Mouse (Mus musculus): ENCODE results near the gene Pth2. TPM values are rescaled to one million over a fixed set of nuclear protein-coding genes. Genes with fewer than 3 reads are reported as not detected.

The Pth2 gene
- total RNA-seq (2021), result not detected
- long read RNA-seq, experiment 1, result 0 reads
- long read RNA-seq, experiment 2, result 0 reads

GRCm38 (mm10) chr7:45180896-45181477 is at the start of gene Pth2:
Gene Pth2 (plus strand): TSS chr7:45180995.
- intact Hi-C loops (cut with DNase I), result no loop called here
- DNase-seq (ENCODE audit: extremely low spot score in 1 of 2, low spot score in 2 of 2), result no peak
- no peak for TF ChIP-seq CTCF (IDR thresholded peaks at IDR 0.05)
- Histone ChIP-seq H3K27ac (no peak within 1 kb of the TSS), H3K4me3 (no peak within 1 kb of the TSS)

GRCm38 (mm10) chr7:45131850-45132249 is 48.9 kb upstream of the Pth2 start:
- intact Hi-C loops (cut with DNase I), result no loop called here
- no peak overlapping the region for H3K4me3 ChIP-seq
- DNase-seq (ENCODE audit: extremely low spot score in 1 of 2, low spot score in 2 of 2), result no peak
- no peak overlapping the region for H3K27ac ChIP-seq
- TF ChIP-seq CTCF (IDR thresholded peaks at IDR 0.05), result no peak

GRCm38 (mm10) chr7:45133446-45134159 is 47.2 kb upstream of the Pth2 start:
- no peak overlapping the region for H3K27ac ChIP-seq
- peak; percentile 25 for TF ChIP-seq CTCF (IDR thresholded peaks at IDR 0.05)
- intact Hi-C loops (cut with DNase I), result no loop called here

GRCm38 (mm10) chr7:45134544-45135026 is 46.2 kb upstream of the Pth2 start:
- DNase-seq (ENCODE audit: extremely low spot score in 1 of 2, low spot score in 2 of 2), result no peak
- intact Hi-C loops (cut with DNase I), result no loop called here
- TF ChIP-seq CTCF (IDR thresholded peaks at IDR 0.05), result no peak
- Histone ChIP-seq H3K27ac (no peak overlapping the region), H3K4me3 (no peak overlapping the region)

More at GRCm38 (mm10) chr7:45133446-45134159, 47.2 kb upstream of the Pth2 start:
- no peak for DNase-seq (ENCODE audit: extremely low spot score in 1 of 2, low spot score in 2 of 2)
- no peak overlapping the region for H3K4me3 ChIP-seq

DNA sequence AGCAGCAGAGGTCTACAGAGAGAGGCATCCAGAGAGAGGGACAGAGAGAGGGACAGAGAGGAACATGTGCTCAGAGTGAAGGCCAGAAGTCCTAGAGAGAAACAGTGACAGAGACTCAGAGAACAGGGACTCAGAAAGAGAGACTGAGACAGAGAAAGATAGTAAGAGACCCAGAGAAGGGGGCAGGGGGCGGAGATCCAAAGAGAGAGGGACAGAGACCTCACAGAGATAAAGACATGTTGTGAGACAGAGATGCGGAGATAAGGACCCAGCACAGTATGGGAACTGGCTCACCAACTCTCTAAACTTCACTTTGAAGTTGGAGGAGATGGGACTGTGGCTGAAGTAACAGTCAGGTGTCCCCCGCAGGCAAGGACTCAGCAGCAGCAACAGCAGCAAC is 45.4 kb upstream of the Pth2 start:
- intact Hi-C loops (cut with DNase I), result no loop called here
- H3K4me3 ChIP-seq, result peak overlapping the region; percentile 64; the same call in 1 of the 2 replicates
- no peak for TF ChIP-seq CTCF (IDR thresholded peaks at IDR 0.05)
- no peak for DNase-seq (ENCODE audit: extremely low spot score in 1 of 2, low spot score in 2 of 2)
- no peak overlapping the region for H3K27ac ChIP-seq

- no peak; the same call in none of the 2 replicates for TF ChIP-seq CTCF (IDR thresholded peaks at IDR 0.05)
- peak; percentile 87 to 90 for DNase-seq (ENCODE audit: extremely low spot score in 1 of 2, low spot score in 2 of 2)
- Histone ChIP-seq H3K27ac (peak within 1 kb of the TSS; percentile 83), H3K4me3 (peak within 1 kb of the TSS; percentile 64)
- intact Hi-C loops (cut with DNase I), result loop anchor here (1.0 kb wide), 1 partner anchor 57 kb away; no protein-coding TSS in a partner anchor
These were observed 44.7 kb upstream of the Pth2 start, which contains the start of the genes Gm45713 and Flt3l for GRCm38 (mm10) chr7:45135993-45136567. Gene Gm45713 (minus strand): TSS chr7:45136231. Gene Flt3l (minus strand): TSS chr7:45136432.

- H3K27ac ChIP-seq, result no peak overlapping the region
- DNase-seq (ENCODE audit: extremely low spot score in 1 of 2, low spot score in 2 of 2), result no peak
- H3K4me3 ChIP-seq, result no peak overlapping the region
- intact Hi-C loops (cut with DNase I), result no loop called here
- TF ChIP-seq CTCF (IDR thresholded peaks at IDR 0.05), result no peak
These were observed 43.4 kb upstream of the Pth2 start for GRCm38 (mm10) chr7:45137171-45138006.

DNA sequence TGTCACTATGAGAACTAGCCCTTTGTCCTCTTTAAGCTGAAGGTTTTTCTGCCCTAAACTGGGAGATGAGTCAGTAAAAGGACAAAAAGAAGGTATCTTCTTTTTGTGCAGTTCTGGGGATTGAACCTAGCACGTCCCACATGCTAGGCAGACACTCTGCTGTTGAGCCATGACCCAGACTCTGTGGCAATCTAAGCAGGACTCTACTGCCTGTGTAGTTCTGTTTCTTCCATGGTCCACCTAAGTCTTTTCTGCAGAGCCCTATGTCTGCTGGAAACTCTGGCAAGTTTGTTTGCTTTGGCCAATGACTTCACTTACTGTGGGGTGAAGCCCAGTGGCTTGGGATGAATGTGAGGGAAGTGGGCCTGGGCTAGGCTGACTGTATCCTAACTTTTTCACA is 42.4 kb upstream of the Pth2 start:
- intact Hi-C loops (cut with DNase I), result no loop called here
- DNase-seq (ENCODE audit: extremely low spot score in 1 of 2, low spot score in 2 of 2), result no peak
- Histone ChIP-seq H3K4me3 (no peak overlapping the region), H3K27ac (no peak overlapping the region)
- no peak for TF ChIP-seq CTCF (IDR thresholded peaks at IDR 0.05)

DNA sequence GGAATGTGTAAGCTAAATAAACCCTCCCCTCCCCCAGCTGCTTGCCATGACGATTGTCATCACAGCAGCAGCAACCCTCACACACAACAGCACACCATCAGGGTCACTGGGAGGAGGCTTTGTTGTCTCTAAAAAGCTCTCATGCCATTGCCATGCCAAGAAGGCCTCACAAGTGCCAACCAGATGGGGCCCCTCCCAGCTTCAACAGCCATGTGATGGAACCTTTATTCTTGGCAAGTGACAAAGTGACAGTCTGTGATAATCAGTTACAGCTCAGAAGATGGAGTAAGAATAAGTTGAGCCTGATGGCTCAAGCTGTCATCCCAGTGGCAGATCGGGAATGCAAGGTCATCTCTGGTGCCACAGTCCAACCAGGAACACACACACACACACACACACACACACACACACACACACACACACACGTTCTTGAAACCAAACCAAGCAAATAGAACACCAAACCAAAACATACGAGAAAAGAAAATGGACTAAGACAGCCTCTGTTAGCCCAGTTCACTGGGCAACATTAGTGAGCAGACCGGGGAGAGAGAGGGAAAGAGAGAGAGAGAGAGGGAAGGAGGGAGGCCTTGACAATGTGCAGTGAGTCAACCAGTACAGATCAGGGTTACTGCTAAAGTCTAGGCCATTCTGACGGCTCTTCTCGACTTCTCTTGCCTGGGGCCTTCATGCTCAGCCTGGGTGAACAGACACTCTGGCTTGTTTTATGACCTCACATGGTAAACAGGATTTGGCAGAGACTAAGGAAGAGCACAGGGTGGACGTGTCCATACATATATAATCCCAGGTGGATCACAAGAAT is 40.7 kb upstream of the Pth2 start:
- H3K4me3 ChIP-seq, result no peak overlapping the region
- no peak for DNase-seq (ENCODE audit: extremely low spot score in 1 of 2, low spot score in 2 of 2)
- H3K27ac ChIP-seq, result no peak overlapping the region
- intact Hi-C loops (cut with DNase I), result no loop called here
- no peak for TF ChIP-seq CTCF (IDR thresholded peaks at IDR 0.05)

DNA sequence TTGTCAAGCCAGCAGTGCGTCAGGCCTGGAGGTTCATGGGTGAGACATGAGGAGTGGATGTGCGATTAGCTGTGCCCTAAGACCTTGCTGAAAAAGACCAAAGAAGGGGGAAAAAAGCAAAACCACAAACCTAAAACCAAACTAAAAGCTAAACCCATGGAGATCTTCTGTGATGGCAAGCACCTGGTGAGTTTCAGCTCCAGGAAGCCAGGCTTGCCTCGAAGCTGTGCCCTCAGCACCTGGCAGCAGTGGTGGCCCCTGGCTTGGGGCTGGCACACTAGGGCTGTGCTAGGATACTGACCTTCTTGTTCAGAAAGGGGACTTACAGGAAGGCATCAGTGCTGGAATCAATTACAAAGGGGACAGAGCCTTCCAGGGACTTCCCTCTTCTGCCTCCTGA is 39.5 kb upstream of the Pth2 start:
- TF ChIP-seq CTCF (IDR thresholded peaks at IDR 0.05), result no peak
- Histone ChIP-seq H3K4me3 (no peak overlapping the region), H3K27ac (no peak overlapping the region)
- intact Hi-C loops (cut with DNase I), result no loop called here
- no peak for DNase-seq (ENCODE audit: extremely low spot score in 1 of 2, low spot score in 2 of 2)

- Histone ChIP-seq H3K4me3 (no peak overlapping the region), H3K27ac (no peak overlapping the region)
- DNase-seq (ENCODE audit: extremely low spot score in 1 of 2, low spot score in 2 of 2), result no peak
- intact Hi-C loops (cut with DNase I), result no loop called here
- TF ChIP-seq CTCF (IDR thresholded peaks at IDR 0.05), result no peak
These were observed 38.9 kb upstream of the Pth2 start for GRCm38 (mm10) chr7:45141914-45142313.

Data from left cerebral cortex, adult 2 months (tissue).